Mouse (Mus musculus) CH12.LX (cell line): ENCODE measurements at regions not wholly inside any gene's neighbourhood (a gene's known extent, or its start where the extent isn't known, plus 50 kb on each side); places are given as distances from the start of the nearest gene placed in this dataset.

Experiments used
- DNase-seq: peaks from one replicate; pipeline ENCODE4 v3.0.0-alpha.2; 2013; ENCODE audit errors: extremely low read depth
- H3K27ac ChIP-seq: 2 replicates; pipeline ENCODE4 v1.5.1; 2012; ENCODE audit warnings: low read depth, mild to moderate bottlenecking, control low read depth, moderate library complexity; ENCODE audit not compliant: insufficient read depth
- H3K27me3 ChIP-seq: replicated peaks from 2 replicates; pipeline ENCODE3; 2012; ENCODE audit warnings: inconsistent platforms
- H3K36me3 ChIP-seq, 2 experiments: replicated peaks in 1 of 2; 2 replicates each; pipeline versions ENCODE3 to v1.6.1; 2012; ENCODE audit warnings: inconsistent platforms in 1 of 2, low read length in 1 of 2, mild to moderate bottlenecking in 1 of 2, mixed read lengths in 1 of 2, moderate library complexity in 1 of 2; ENCODE audit not compliant: control insufficient read depth in 1 of 2, insufficient read depth in 1 of 2
- H3K4me1 ChIP-seq, 2 experiments: 2 replicates each; pipeline ENCODE4 v1.6.1; 2012; ENCODE audit warnings: inconsistent platforms in 1 of 2, moderate library complexity in 1 of 2; ENCODE audit not compliant: insufficient read depth in 2 of 2, control insufficient read depth in 1 of 2
- H3K4me2 ChIP-seq: 2 replicates; pipeline ENCODE4 v1.6.1; 2012; ENCODE audit warnings: low read depth, mild to moderate bottlenecking, control low read depth; ENCODE audit not compliant: poor library complexity, insufficient read depth, severe bottlenecking
- H3K4me3 ChIP-seq, 3 experiments: fragments of 150-350 bp in 1 of 3; sonication (generic) in 1 of 3; replicated peaks in 1 of 3; 2 replicates each; pipeline versions ENCODE3 to v1.5.1; 2011 to 2012; ENCODE audit warnings: low read depth in 2 of 3, low read length in 2 of 3, mild to moderate bottlenecking in 2 of 3, moderate library complexity in 2 of 3, control low read depth in 1 of 3, improper control_type of control experiment in 1 of 3, inconsistent platforms in 1 of 3, mixed read lengths in 1 of 3; ENCODE audit not compliant: poor library complexity in 1 of 3
- H3K79me2 ChIP-seq: replicated peaks from 2 replicates; pipeline ENCODE4 v1.6.1; 2012; ENCODE audit warnings: mild to moderate bottlenecking, moderate library complexity; ENCODE audit not compliant: control insufficient read depth, poor library complexity, insufficient read depth, severe bottlenecking; ENCODE audit errors: extremely low read depth
- H3K9ac ChIP-seq: 2 replicates; pipeline ENCODE4 v1.6.1; 2012; ENCODE audit warnings: low read depth, mild to moderate bottlenecking, control low read depth, moderate library complexity; ENCODE audit not compliant: insufficient read depth
- H3K9me3 ChIP-seq: replicated peaks from 2 replicates; pipeline ENCODE3; 2012; ENCODE audit warnings: low read length, inconsistent platforms, mixed read lengths
- BHLHE40 ChIP-seq: IDR thresholded peaks from 2 replicates; pipeline ENCODE4 v1.6.1; 2011; ENCODE audit warnings: mild to moderate bottlenecking, low read depth, low read length, improper control_type of control experiment
- CHD1 ChIP-seq: IDR thresholded peaks from 2 replicates; pipeline ENCODE4 v1.6.1; 2012; ENCODE audit warnings: low read depth, low read length, improper control_type of control experiment, inconsistent platforms
- CHD2 ChIP-seq: IDR thresholded peaks from 2 replicates; pipeline ENCODE4 v1.6.1; 2011; ENCODE audit warnings: low read length, improper control_type of control experiment
- ELF1 ChIP-seq: IDR thresholded peaks from 2 replicates; pipeline ENCODE4 v1.6.1; 2014; ENCODE audit warnings: low read depth, mild to moderate bottlenecking, inconsistent platforms, low read length, improper control_type of control experiment
- ETS1 ChIP-seq: conservative IDR thresholded peaks from 2 replicates; pipeline ENCODE4 v1.6.1; 2012; ENCODE audit warnings: low read depth, mild to moderate bottlenecking, inconsistent platforms, low read length, improper control_type of control experiment, moderate library complexity
- GABPA ChIP-seq: IDR thresholded peaks from 2 replicates; pipeline ENCODE4 v1.6.1; 2012; ENCODE audit warnings: low read depth, low read length, improper control_type of control experiment, inconsistent platforms; ENCODE audit not compliant: insufficient replicate concordance
- HCFC1 ChIP-seq: IDR thresholded peaks from 2 replicates; pipeline ENCODE4 v1.6.1; 2012; ENCODE audit warnings: low read depth, mild to moderate bottlenecking, inconsistent platforms, low read length, improper control_type of control experiment
- IRF4 ChIP-seq: IDR thresholded peaks from 2 replicates; pipeline ENCODE4 v1.6.1; 2014; ENCODE audit warnings: low read depth, mild to moderate bottlenecking, inconsistent platforms, low read length, improper control_type of control experiment
- JUN ChIP-seq: IDR thresholded peaks from 2 replicates; pipeline ENCODE4 v1.6.1; 2011; ENCODE audit warnings: low read depth, mild to moderate bottlenecking, low read length, improper control_type of control experiment, moderate library complexity; ENCODE audit not compliant: insufficient read depth
- KAT2A ChIP-seq: IDR thresholded peaks from 2 replicates; pipeline ENCODE4 v1.6.1; 2012; ENCODE audit warnings: low read length, improper control_type of control experiment, inconsistent platforms; ENCODE audit not compliant: insufficient replicate concordance
- MAZ ChIP-seq: IDR thresholded peaks from 2 replicates; pipeline ENCODE4 v1.6.1; 2012; ENCODE audit warnings: low read depth, mild to moderate bottlenecking, inconsistent platforms, low read length, improper control_type of control experiment, moderate library complexity
- MXI1 ChIP-seq: IDR thresholded peaks from 2 replicates; pipeline ENCODE4 v1.6.1; 2011; ENCODE audit warnings: mild to moderate bottlenecking, low read depth, low read length, improper control_type of control experiment
- PAX5 ChIP-seq: IDR thresholded peaks from 2 replicates; pipeline ENCODE4 v1.6.1; 2012; ENCODE audit warnings: low read length, inconsistent platforms, mixed read lengths
- POLR2A ChIP-seq: IDR thresholded peaks from 2 replicates; pipeline ENCODE4 v1.6.1; 2011; ENCODE audit warnings: low read depth, mild to moderate bottlenecking, improper control_type of control experiment, low read length
- SIN3A ChIP-seq: IDR thresholded peaks from 2 replicates; pipeline ENCODE4 v1.6.1; 2012; ENCODE audit warnings: low read length, improper control_type of control experiment, inconsistent platforms
- SMC3 ChIP-seq: IDR thresholded peaks from 2 replicates; pipeline ENCODE4 v1.6.1; 2011; ENCODE audit warnings: low read depth, low read length, improper control_type of control experiment
- UBTF ChIP-seq: IDR thresholded peaks from 2 replicates; pipeline ENCODE4 v1.6.1; 2012; ENCODE audit warnings: low read depth, mild to moderate bottlenecking, inconsistent platforms, low read length, improper control_type of control experiment, moderate library complexity
- USF1 ChIP-seq: IDR thresholded peaks from 2 replicates; pipeline ENCODE4 v1.6.1; 2014; ENCODE audit warnings: low read depth, mild to moderate bottlenecking, inconsistent platforms, low read length, improper control_type of control experiment
- ZNF384 ChIP-seq: IDR thresholded peaks from 2 replicates; pipeline ENCODE4 v1.6.1; 2012; ENCODE audit warnings: low read depth, low read length, improper control_type of control experiment, inconsistent platforms
- dilution Hi-C: fragments of 300-500 bp; cut with MboI; formaldehyde crosslinking; loops from 2 replicates; pipeline ENCODE4 v1.14.3; 2020; ENCODE audit warnings: low sequenced_read_pairs; ENCODE audit not compliant: extremely low pct_unique_long_range_greater_than_20kb, extremely low pct_ligation_motif_present
- in situ Hi-C: fragments of 300-500 bp; cut with MboI; formaldehyde crosslinking; loops from 3 replicates; pipeline ENCODE4 v1.14.3; 2019; ENCODE audit warnings: low sequenced_read_pairs, low pct_ligation_motif_present, low pct_unique_long_range_greater_than_20kb, mixed read lengths

DNA sequence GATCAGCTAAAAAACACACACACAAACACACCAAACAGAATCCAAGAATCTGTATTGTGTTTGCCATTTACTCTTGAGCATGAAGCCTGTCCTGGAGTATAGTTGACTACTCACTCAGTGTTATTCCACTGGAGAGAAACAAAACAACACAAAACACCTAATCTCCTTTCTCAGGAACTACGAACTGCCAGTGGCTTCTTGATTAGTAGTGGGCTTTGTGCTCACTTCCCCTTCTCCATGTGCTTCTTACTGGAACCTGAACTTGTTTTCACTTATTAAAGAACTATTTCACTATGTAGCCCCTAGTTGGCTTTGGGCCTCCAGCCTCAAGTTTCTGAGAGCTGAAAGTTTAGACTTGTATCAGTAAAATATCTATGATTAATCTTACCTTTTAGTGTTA lies 84.0 kb upstream of the Speer4f2 start:
- in situ Hi-C loops: no loop called here

GRCm38 (mm10) chr5:17292559-17292958 lies 80.4 kb upstream of the Speer4f2 start:
- TF ChIP-seq CHD2 (no peak), MXI1 (no peak), BHLHE40 (no peak), CHD1 (no peak), USF1 (no peak), POLR2A (no peak), ZNF384 (no peak), ETS1 (no peak), IRF4 (no peak), MAZ (no peak), SIN3A (no peak), ELF1 (no peak), JUN (no peak), KAT2A (no peak), GABPA (no peak), UBTF (no peak), SMC3 (no peak)
- TF ChIP-seq, all 38 proteins: peak for 0
- no peaks in the 10 kb centered on the region for H3K79me2 ChIP-seq
- H3K9ac ChIP-seq: no peak overlapping the region
- no peaks in the 10 kb centered on the region for H3K36me3 ChIP-seq
- dilution Hi-C loops: no loop called here
- H3K27me3 ChIP-seq: no peaks in the 10 kb centered on the region
- peaks cover 0 to 3% of the 10 kb centered on the region in 2 experiments; a peak in 1 of 4 replicates for H3K4me1 ChIP-seq
- DNase-seq: no peak
- H3K4me3 ChIP-seq: no peak overlapping the region
- no peak overlapping the region for H3K27ac ChIP-seq
- in situ Hi-C loops: no loop called here
- no peak overlapping the region for H3K4me2 ChIP-seq
- H3K9me3 ChIP-seq: no peaks in the 10 kb centered on the region

More for the DNA sequence above, 84.0 kb upstream of the Speer4f2 start:
- Histone ChIP-seq H3K4me3 (no peak overlapping the region), H3K79me2 (no peaks in the 10 kb centered on the region), H3K9me3 (no peaks in the 10 kb centered on the region), H3K36me3 (no peaks in the 10 kb centered on the region), H3K4me1 (peaks cover 0 to 3% of the 10 kb centered on the region in 2 experiments; a peak in 1 of 4 replicates), H3K27ac (no peak overlapping the region), H3K4me2 (no peak overlapping the region), H3K27me3 (no peaks in the 10 kb centered on the region), H3K9ac (no peak overlapping the region)
- dilution Hi-C loops: no loop called here
- no peak for DNase-seq
- TF ChIP-seq HCFC1 (no peak), PAX5 (no peak)
